Mouse (Mus musculus) B cell, adult 2 months (primary cell): ENCODE measurements around the gene Ctnna2.

Source experiments
- DNase-seq, 2 experiments: peaks; one replicate each; pipeline ENCODE4 v3.0.0; 2022

Gene Ctnna2

GRCm38 (mm10) chr6:77578612-77579011, 400.9 kb downstream of the Ctnna2 start:
- no peak for DNase-seq

- no peak for DNase-seq
Measured at GRCm38 (mm10) chr6:77577585-77577984, 401.9 kb downstream of the Ctnna2 start.

GRCm38 (mm10) chr6:77572614-77573013, 406.9 kb downstream of the Ctnna2 start:
- DNase-seq: no peak

- no peak for DNase-seq
Measured at GRCm38 (mm10) chr6:77569851-77570250, 409.6 kb downstream of the Ctnna2 start.

GRCm38 (mm10) chr6:77556181-77556580, 423.3 kb downstream of the Ctnna2 start:
- DNase-seq: no peak

- DNase-seq: no peak
Measured at GRCm38 (mm10) chr6:77537055-77537807, 442.3 kb downstream of the Ctnna2 start.

- no peak for DNase-seq
Measured at GRCm38 (mm10) chr6:77527636-77528035, 451.9 kb downstream of the Ctnna2 start.

- DNase-seq: no peak
Measured at GRCm38 (mm10) chr6:77521836-77522235, 457.7 kb downstream of the Ctnna2 start.

GRCm38 (mm10) chr6:77516515-77516914, 463.0 kb downstream of the Ctnna2 start:
- no peak for DNase-seq

- DNase-seq: no peak
Measured at GRCm38 (mm10) chr6:77511805-77512204, 467.7 kb downstream of the Ctnna2 start.

- no peak for DNase-seq
Measured at GRCm38 (mm10) chr6:77491721-77492120, 487.8 kb downstream of the Ctnna2 start.

GRCm38 (mm10) chr6:77486658-77487057, 492.8 kb downstream of the Ctnna2 start:
- no peak for DNase-seq

GRCm38 (mm10) chr6:77482081-77482480, 497.4 kb downstream of the Ctnna2 start:
- DNase-seq: no peak

GRCm38 (mm10) chr6:77475354-77475753, 504.1 kb downstream of the Ctnna2 start:
- DNase-seq: no peak

GRCm38 (mm10) chr6:77473256-77473655, 506.2 kb downstream of the Ctnna2 start:
- no peak for DNase-seq

GRCm38 (mm10) chr6:77468058-77468457, 511.4 kb downstream of the Ctnna2 start:
- DNase-seq: no peak

- no peak for DNase-seq
Measured at GRCm38 (mm10) chr6:77462737-77463136, 516.8 kb downstream of the Ctnna2 start.

- DNase-seq: no peak
Measured at GRCm38 (mm10) chr6:77457919-77458318, 521.6 kb downstream of the Ctnna2 start.

GRCm38 (mm10) chr6:77446861-77447260, 532.6 kb downstream of the Ctnna2 start:
- no peak for DNase-seq

- DNase-seq: no peak
Measured at GRCm38 (mm10) chr6:77443906-77444305, 535.6 kb downstream of the Ctnna2 start.

- no peak for DNase-seq
Measured at GRCm38 (mm10) chr6:77441051-77441450, 538.4 kb downstream of the Ctnna2 start.

- DNase-seq: no peak
Measured at GRCm38 (mm10) chr6:77430381-77430780, 549.1 kb downstream of the Ctnna2 start.

GRCm38 (mm10) chr6:77425746-77426145, 553.8 kb downstream of the Ctnna2 start:
- DNase-seq: no peak

- DNase-seq: no peak
Measured at GRCm38 (mm10) chr6:77424826-77425225, 554.7 kb downstream of the Ctnna2 start.

GRCm38 (mm10) chr6:77421564-77422139, 557.8 kb downstream of the Ctnna2 start:
- no peak for DNase-seq
